Mouse (Mus musculus) ovary, adult 18-20 months (tissue): Measurements from ENCODE around the gene Tpcn1.
"Not testable (repeated sequence)": the region's sequence is repeated elsewhere in the genome, so short reads cannot be mapped to it uniquely, and the experiment has no call there.

Experiments
- DNase-seq: peaks from one replicate; pipeline ENCODE4 v3.0.0; 2022; ENCODE audit warnings: low spot score, mixed read lengths

The Tpcn1 gene

GRCm38 (mm10) chr5:120510982-120511642, 77.4 kb downstream of the Tpcn1 start, which contains the start of gene Slc8b1:
Gene Slc8b1 (plus strand): TSS chr5:120511168.
- peak; percentile 90 for DNase-seq

GRCm38 (mm10) chr5:120507311-120507710, 81.2 kb downstream of the Tpcn1 start:
- no peak for DNase-seq

GRCm38 (mm10) chr5:120506490-120506889, 82.0 kb downstream of the Tpcn1 start:
- DNase-seq: no peak

- DNase-seq: no peak
Observed at GRCm38 (mm10) chr5:120505781-120506180, 82.7 kb downstream of the Tpcn1 start.

- peak; percentile 58 for DNase-seq
Observed at GRCm38 (mm10) chr5:120505368-120505767, 83.1 kb downstream of the Tpcn1 start.

- peak; percentile 58 for DNase-seq
Observed at GRCm38 (mm10) chr5:120503144-120503795, 85.2 kb downstream of the Tpcn1 start, which contains the start of gene Plbd2. Gene Plbd2 (minus strand): TSS chr5:120503625.

GRCm38 (mm10) chr5:120502675-120503143, 85.8 kb downstream of the Tpcn1 start:
- no peak for DNase-seq

GRCm38 (mm10) chr5:120502147-120502621, 86.3 kb downstream of the Tpcn1 start:
- no peak for DNase-seq

GRCm38 (mm10) chr5:120500609-120501008, 87.9 kb downstream of the Tpcn1 start:
- not testable (repeated sequence) for DNase-seq

GRCm38 (mm10) chr5:120499202-120499601, 89.3 kb downstream of the Tpcn1 start:
- no peak for DNase-seq

GRCm38 (mm10) chr5:120497071-120497470, 91.4 kb downstream of the Tpcn1 start:
- no peak for DNase-seq

GRCm38 (mm10) chr5:120495703-120496226, 92.7 kb downstream of the Tpcn1 start:
- DNase-seq: no peak

- no peak for DNase-seq
Observed at GRCm38 (mm10) chr5:120495064-120495702, 93.3 kb downstream of the Tpcn1 start.

- no peak for DNase-seq
Observed at GRCm38 (mm10) chr5:120493873-120494395, 94.5 kb downstream of the Tpcn1 start.

- no peak for DNase-seq
Observed at GRCm38 (mm10) chr5:120493440-120493839, 95.0 kb downstream of the Tpcn1 start.

- no peak for DNase-seq
Observed at GRCm38 (mm10) chr5:120492437-120492836, 96.0 kb downstream of the Tpcn1 start.

GRCm38 (mm10) chr5:120490679-120491192, 97.7 kb downstream of the Tpcn1 start:
- DNase-seq: peak; percentile 65

- DNase-seq: no peak
Observed at GRCm38 (mm10) chr5:120487844-120488243, 100.6 kb downstream of the Tpcn1 start.
